Mouse (Mus musculus): ENCODE measurements around the gene Nrgn.

DNA sequence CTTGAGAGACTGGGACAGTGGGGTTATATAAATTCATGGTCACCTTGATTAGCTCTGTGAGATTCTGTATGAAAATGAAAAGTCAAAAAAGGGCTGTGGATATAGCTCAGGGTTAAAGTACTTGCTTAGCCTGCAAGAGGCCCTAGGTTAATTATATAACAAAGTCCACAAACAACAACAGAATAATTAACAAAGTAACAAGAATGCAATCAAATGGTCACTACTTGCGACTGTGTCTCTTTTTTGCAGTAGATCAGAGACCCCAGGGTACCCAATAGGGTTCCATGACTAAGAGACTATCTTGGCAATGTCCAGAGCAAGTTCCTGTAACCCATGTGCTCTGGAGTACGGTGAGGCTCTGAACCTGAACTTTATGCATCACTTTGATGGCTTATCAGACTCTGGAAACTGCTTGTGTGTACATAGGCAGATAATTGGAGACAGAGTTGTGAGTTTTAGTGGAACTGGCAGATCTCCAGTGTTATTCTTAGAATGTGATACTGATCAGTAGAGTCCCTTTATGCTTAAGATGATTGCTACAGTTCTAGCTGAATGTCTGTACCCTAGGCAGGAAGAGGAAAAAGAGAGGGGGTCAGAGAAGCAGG is 16.6 kb upstream of the Nrgn start:
- no peak for TF ChIP-seq EP300 (IDR thresholded peaks at IDR 0.05; ENCODE audit: insufficient read depth, low read depth, low read length)
- no peak for TF ChIP-seq CTCF (IDR thresholded peaks at IDR 0.05)
- no peak for TF ChIP-seq POLR2A (IDR thresholded peaks at IDR 0.05; ENCODE audit: insufficient read depth, low read depth, low read length)

Data from heart, adult 2 months (tissue).